In genomic region chr4:43428946-43429345, GRCm38 (mm10) we compare ENCODE assay signal across 8 mouse cellular contexts. TPM values are rescaled to one million over a fixed set of nuclear protein-coding genes. Genes with fewer than 3 reads are reported as not detected.
A peak's percentile ranks its signal among the peaks of the same experiment; 100 is the strongest.
DNase-seq lines count a peak whose midpoint lies in the region; ATAC-seq and TF ChIP-seq lines count a peak whose summit lies in the region.

Gene Fam166b, minus strand, starts transcription at chr4:43429134.

- H3K27ac ChIP-seq in gastrocnemius, adult 2 months, result peak within 1 kb of the TSS; percentile 58
- H3K27ac ChIP-seq in hindbrain, embryonic 15.5 days (replicated peaks), result no peak within 1 kb of the TSS
- H3K27ac ChIP-seq in midbrain, embryonic 13.5 days, result no peak within 1 kb of the TSS; the same call in 1 of the 2 replicates
- H3K27ac ChIP-seq in left cerebral cortex, adult 2 months, result no peak within 1 kb of the TSS

- intact Hi-C loops in gastrocnemius, adult 2 months (cut with DNase I), result no loop called here
- intact Hi-C loops in gastrocnemius, postnatal 36 days (cut with DNase I), result no loop called here
- intact Hi-C loops in left cerebral cortex, adult 2 months (cut with DNase I), result no loop called here

- ATAC-seq in hindbrain, embryonic 15.5 days (ENCODE audit: low FRiP score, low read depth), result peak; percentile 40; the same call in 1 of the 2 replicates
- no peak for ATAC-seq in midbrain, embryonic 13.5 days
- ATAC-seq in monocyte, adult 5-6 weeks (replicated peaks; ENCODE audit: insufficient number of reproducible peaks, low FRiP score, low TSS enrichment, poor library complexity, severe bottlenecking), result no peak

- H3K9me3 ChIP-seq in hindbrain, embryonic 15.5 days, result no peaks in the 10 kb centered on the region
- H3K9me3 ChIP-seq in midbrain, embryonic 13.5 days, result no peaks in the 10 kb centered on the region

- no peak within 1 kb of the TSS for H3K4me3 ChIP-seq in gastrocnemius, adult 2 months
- H3K4me3 ChIP-seq in hindbrain, embryonic 15.5 days, result no peak within 1 kb of the TSS
- H3K4me3 ChIP-seq in midbrain, embryonic 13.5 days (replicated peaks), result no peak within 1 kb of the TSS
- H3K4me3 ChIP-seq in left cerebral cortex, adult 2 months, result no peak within 1 kb of the TSS

- peaks cover 6% of the 10 kb centered on the region; the same call in 1 of the 2 replicates for H3K27me3 ChIP-seq in hindbrain, embryonic 15.5 days
- peaks cover 37% of the 10 kb centered on the region for H3K27me3 ChIP-seq in midbrain, embryonic 13.5 days

- TF ChIP-seq CTCF in gastrocnemius, adult 2 months (IDR thresholded peaks at IDR 0.05), result no peak
- no peak for TF ChIP-seq CTCF in brain, embryonic 14.5 days (IDR thresholded peaks at IDR 0.05; ENCODE audit: borderline replicate concordance, extremely low read depth, insufficient read depth, insufficient read length)
- TF ChIP-seq CTCF in left cerebral cortex, adult 2 months (IDR thresholded peaks at IDR 0.05), result no peak

- WGBS in hindbrain, embryonic 15.5 days, result 6% methylated on average over 10 of the region's 10 CpGs
- WGBS in midbrain, embryonic 13.5 days, result 7% methylated on average over 10 of the region's 10 CpGs

- H3K9ac ChIP-seq in hindbrain, embryonic 15.5 days, result no peak within 1 kb of the TSS
- H3K9ac ChIP-seq in midbrain, embryonic 13.5 days (replicated peaks), result peak within 1 kb of the TSS; percentile 29; the same call in 1 of the 2 replicates

- H3K4me1 ChIP-seq in hindbrain, embryonic 15.5 days (replicated peaks), result peaks cover 24% of the 10 kb centered on the region
- peaks cover 30% of the 10 kb centered on the region for H3K4me1 ChIP-seq in midbrain, embryonic 13.5 days (replicated peaks)

- 0 out of 2 replicates have a peak within 1 kb of the TSS, but pooled peaks have one; percentile 3 for H3K4me2 ChIP-seq in hindbrain, embryonic 15.5 days
- H3K4me2 ChIP-seq in midbrain, embryonic 13.5 days (replicated peaks), result peak within 1 kb of the TSS; percentile 22

- TF ChIP-seq POLR2A in brain, embryonic 14.5 days (IDR thresholded peaks at IDR 0.05; ENCODE audit: borderline replicate concordance, extremely low read depth, insufficient read depth, insufficient read length, poor library complexity, severe bottlenecking), result no peak

- DNase-seq in gastrocnemius, adult 2 months, result peak; percentile 53
- no peak for DNase-seq in gastrocnemius, postnatal 36 days
- DNase-seq in brain, embryonic 14.5 days (ENCODE audit: low read depth), result peak; percentile 35
- no peak for DNase-seq in T-cell, adult 2 months (ENCODE audit: low spot score)
- no peak for DNase-seq in left cerebral cortex, adult 2 months (ENCODE audit: extremely low spot score in 1 of 2, low spot score in 2 of 2)

- peaks cover 32% of the 10 kb centered on the region for H3K36me3 ChIP-seq in hindbrain, embryonic 15.5 days
- H3K36me3 ChIP-seq in midbrain, embryonic 13.5 days, result peaks cover 35% of the 10 kb centered on the region

RNA-seq across cellular contexts. Expression of gene Fam166b, which starts in this region (rescaled TPM):
- total RNA-seq in gastrocnemius, adult 2 months (2021), result not detected
- not detected for total RNA-seq in gastrocnemius, postnatal 36 days (2021)
- 1.1 and 1.7 TPM in 2 replicates for polyA plus RNA-seq in brain, embryonic 14.5 days (2012; rRNA removed)
- 0.79 and 1.5 TPM in 2 replicates for polyA plus RNA-seq in hindbrain, embryonic 15.5 days (2015; fragmentation: Nextera tagmentation; extraction: Ambion mirVana)
- 0.30 and 0.83 TPM in 2 replicates for polyA plus RNA-seq in midbrain, embryonic 13.5 days (2015; fragmentation: Nextera tagmentation; extraction: Ambion mirVana)
- 1.1 to 2.8 TPM in 2 of 3 replicates, not detected in the other for total RNA-seq in monocyte, adult 5-6 weeks (2017)
- 1 to 10 TPM in 1 of 2 experiments, under 1 TPM in 1; 0.68 to 1.3 TPM for total RNA-seq in left cerebral cortex, adult 2 months (2021)

Comparison
In these comparisons a context has a peak if more than half of its experiments do, and no peak if none do; other contexts are left out.
1. Peak in DNase-seq and H3K27ac ChIP-seq in gastrocnemius, adult 2 months; RNA of the gene not detected or under 1 TPM.